Mouse (Mus musculus) megakaryocyte, embryonic 14.5 days (primary cell): ENCODE results near the gene Ccdc28b.

Experiments
- FLI1 ChIP-seq: IDR thresholded peaks from 2 replicates; pipeline ENCODE4 v1.6.1; 2012; ENCODE audit warnings: low read length, inconsistent platforms, mixed read lengths
- GATA1 ChIP-seq: IDR thresholded peaks from 3 replicates; pipeline ENCODE4 v1.6.1; 2012; ENCODE audit warnings: mixed read lengths, low read length, inconsistent platforms, borderline replicate concordance

DNA sequence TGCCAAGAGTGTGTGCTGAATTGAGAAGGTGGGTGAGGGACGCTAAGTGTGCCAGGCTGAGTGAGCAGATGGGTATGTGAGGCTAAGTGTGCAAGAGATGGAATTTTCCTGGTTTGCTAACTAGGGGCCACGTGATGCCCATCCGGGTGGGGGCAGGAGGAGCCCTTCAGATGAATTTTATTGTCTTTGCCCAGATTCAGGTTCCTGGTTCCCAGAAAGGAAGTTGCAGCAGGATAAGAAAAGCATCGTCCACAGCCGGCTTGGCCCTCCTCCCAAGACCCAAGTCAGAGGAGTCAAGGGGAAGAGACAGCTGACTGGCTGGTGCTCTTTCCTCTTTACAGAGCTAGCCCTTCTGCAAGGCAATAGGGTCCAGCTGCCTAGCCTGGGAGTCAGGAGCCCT is 45.3 kb downstream of the Ccdc28b start, which contains the start of gene Fam167b:
- no peak for TF ChIP-seq GATA1
- TF ChIP-seq FLI1, result no peak
